Mouse (Mus musculus) ES-E14 (cell line): ENCODE results near the gene Slc12a3. TPM values are rescaled to one million over a fixed set of nuclear protein-coding genes. Genes with fewer than 3 reads are reported as not detected.

Source experiments
- DNase-seq: peaks from one replicate; pipeline ENCODE4 v3.0.0-alpha.2; 2013; ENCODE audit warnings: low read depth, low spot score
- H3K27ac ChIP-seq: 2 replicates; pipeline ENCODE4 v1.5.1; 2012; ENCODE audit warnings: low read depth, mild to moderate bottlenecking, low read length, moderate library complexity, mixed read lengths; ENCODE audit not compliant: poor library complexity, insufficient read depth, severe bottlenecking
- H3K36me3 ChIP-seq: 2 replicates; pipeline ENCODE4 v1.6.1; 2012; ENCODE audit warnings: mild to moderate bottlenecking, low read length, moderate library complexity, mixed read lengths; ENCODE audit not compliant: control insufficient read depth, poor library complexity, insufficient read depth, severe bottlenecking
- H3K4me1 ChIP-seq, 2 experiments: fragments of 150-350 bp in 1 of 2; sonication (generic) in 1 of 2; 2 replicates each; pipeline ENCODE4 v1.6.1; 2012; ENCODE audit warnings: low read length in 2 of 2, mild to moderate bottlenecking in 1 of 2, mixed read lengths in 1 of 2; ENCODE audit not compliant: control insufficient read depth in 2 of 2, insufficient read depth in 2 of 2, poor library complexity in 1 of 2
- H3K4me3 ChIP-seq, 2 experiments: fragments of 150-350 bp in 1 of 2; sonication (generic) in 1 of 2; 2 replicates each; pipeline ENCODE4 v1.5.1; 2012; ENCODE audit warnings: low read length in 2 of 2, low read depth in 1 of 2, mild to moderate bottlenecking in 1 of 2, mixed read lengths in 1 of 2; ENCODE audit not compliant: insufficient read depth in 1 of 2, poor library complexity in 1 of 2, severe bottlenecking in 1 of 2
- H3K9ac ChIP-seq: 2 replicates; pipeline ENCODE4 v1.6.1; 2012; ENCODE audit warnings: low read depth, mild to moderate bottlenecking, low read length, mixed read lengths; ENCODE audit not compliant: poor library complexity, insufficient read depth, severe bottlenecking
- H3K9me3 ChIP-seq: fragments of 150-350 bp; sonication (generic); 2 replicates; pipeline ENCODE4 v1.6.1; 2012; ENCODE audit warnings: low read depth, mild to moderate bottlenecking, low read length; ENCODE audit not compliant: control insufficient read depth, insufficient read depth
- CHD2 ChIP-seq: IDR thresholded peaks from 2 replicates; pipeline ENCODE4 v1.6.1; 2014; ENCODE audit warnings: mild to moderate bottlenecking, low read depth, low read length, inconsistent platforms
- HCFC1 ChIP-seq: IDR thresholded peaks from 2 replicates; pipeline ENCODE4 v1.6.1; 2012; ENCODE audit warnings: low read length, inconsistent platforms, borderline replicate concordance; ENCODE audit not compliant: insufficient read depth
- MAFK ChIP-seq: IDR thresholded peaks from 2 replicates; pipeline ENCODE4 v1.6.1; 2014; ENCODE audit warnings: mild to moderate bottlenecking, low read depth, low read length, inconsistent platforms; ENCODE audit not compliant: insufficient read depth
- in situ Hi-C, 2 experiments: fragments of 600-800 bp; cut with MboI; formaldehyde crosslinking; loops; one replicate each; pipeline ENCODE4 v1.15.1; 2025; ENCODE audit warnings: low sequenced_read_pairs in 2 of 2, inconsistent platforms in 1 of 2; ENCODE audit not compliant: unreplicated experiment in 2 of 2
- total RNA-seq: library from RNA; depleted of rRNA; stranded (reverse); fragments of 300-350 nt; gene quantifications from 2 replicates; pipeline ENCODE4 v1.2.3, GENCODE M21; 2012; rRNA removed

Slc12a3 gene
- total RNA-seq, 1 experiment = 0.94 TPM

- Histone ChIP-seq H3K4me1 (no peaks in the 10 kb centered on the region), H3K27ac (no peak overlapping the region), H3K36me3 (no peaks in the 10 kb centered on the region), H3K9me3 (no peaks in the 10 kb centered on the region), H3K4me3 (no peak overlapping the region), H3K9ac (no peak overlapping the region)
- in situ Hi-C loops = no loop called here
- no peak for DNase-seq
- 0 out of 2 replicates have a peak, but pooled peaks have one; percentile 16 for TF ChIP-seq MAFK
- TF ChIP-seq CHD2 = no peak
- TF ChIP-seq HCFC1 = no peak
These were observed 86.2 kb downstream of the Slc12a3 start for GRCm38 (mm10) chr8:94415218-94415617.

Other genes with a start within 250 kb of the Slc12a3 start
- gene Bbs2, start 230.3 kb upstream of the Slc12a3 start, total RNA-seq = 25.6 and 26.0 TPM in 2 replicates
- gene Mt4, start 192.0 kb upstream of the Slc12a3 start, total RNA-seq = 1.6 and 6.4 TPM in 2 replicates
- 2.1 and 6.6 TPM in 2 replicates for gene Mt3, start 176.6 kb upstream of the Slc12a3 start, total RNA-seq
- gene Mt2, start 156.5 kb upstream of the Slc12a3 start, total RNA-seq = 541 and 635 TPM in 2 replicates
- 306 and 332 TPM in 2 replicates for gene Mt1, start 150.1 kb upstream of the Slc12a3 start, total RNA-seq
- 82.8 and 92.5 TPM in 2 replicates for gene Nup93, start 114.6 kb upstream of the Slc12a3 start, total RNA-seq
- gene Herpud1, start 57.2 kb downstream of the Slc12a3 start, total RNA-seq = 50.4 and 76.5 TPM in 2 replicates
- 0.76 and 1.8 TPM in 2 replicates for gene Nlrc5, start 105.2 kb downstream of the Slc12a3 start, total RNA-seq
- gene Cpne2, start 203.8 kb downstream of the Slc12a3 start, total RNA-seq = 6.4 and 12.5 TPM in 2 replicates